Comparison of ENCODE assay signal across 9 mouse cellular contexts in the genomic region with DNA sequence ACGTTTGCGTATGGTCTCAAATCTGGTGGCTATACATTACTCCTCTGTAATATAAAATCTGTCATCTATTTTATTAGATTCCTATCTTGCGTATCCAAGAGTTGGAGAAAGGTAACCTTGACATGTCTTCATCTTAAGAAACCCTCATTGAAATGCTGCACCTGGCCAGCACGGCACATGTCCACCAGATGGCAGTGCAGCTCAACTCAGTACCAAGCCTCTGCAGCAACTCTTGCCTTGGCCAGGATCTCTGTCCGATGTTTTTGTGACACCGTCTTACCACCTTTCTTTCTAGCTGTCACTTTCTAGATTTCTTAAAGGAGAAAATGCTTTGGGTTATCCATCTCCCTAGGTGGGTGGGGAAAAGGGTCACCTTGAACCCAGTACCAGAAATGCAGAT.
DNase-seq lines count a peak whose midpoint lies in the region; ATAC-seq lines count a peak whose summit lies in the region.
"Had no signal": no experiment of that assay in that cellular context is flagged by ENCODE, and none has a peak within 500 bp of the region (broad histone marks: within the 10 kb centered on the region; RNA-seq: fewer than 3 reads in every experiment).

No protein-coding gene starts in this region.

- no peaks in the 10 kb centered on the region for H3K4me1 ChIP-seq in forebrain, embryonic 14.5 days (ENCODE audit: control insufficient read depth, insufficient read depth, low read length)
- H3K4me1 ChIP-seq in hindbrain, embryonic 11.5 days (replicated peaks; ENCODE audit: control insufficient read depth, insufficient read depth, low read length): no peaks in the 10 kb centered on the region
- H3K4me1 ChIP-seq: heart, embryonic 15.5 days had no signal

- no peaks in the 10 kb centered on the region for H3K36me3 ChIP-seq in forebrain, embryonic 14.5 days (ENCODE audit: control insufficient read depth, insufficient read depth, low read length)
- H3K36me3 ChIP-seq in hindbrain, embryonic 11.5 days (ENCODE audit: control insufficient read depth, insufficient read depth, low read length): no peaks in the 10 kb centered on the region
- H3K36me3 ChIP-seq: heart, embryonic 15.5 days had no signal

- H3K27me3 ChIP-seq in forebrain, embryonic 14.5 days (replicated peaks; ENCODE audit: control insufficient read depth, insufficient read depth, low read length): no peaks in the 10 kb centered on the region
- no peaks in the 10 kb centered on the region for H3K27me3 ChIP-seq in hindbrain, embryonic 11.5 days (ENCODE audit: control insufficient read depth, insufficient read depth, low read length)
- H3K27me3 ChIP-seq: heart, embryonic 15.5 days had no signal

- no peaks in the 10 kb centered on the region for H3K9me3 ChIP-seq in forebrain, embryonic 14.5 days (replicated peaks; ENCODE audit: control insufficient read depth, low read length)
- H3K9me3 ChIP-seq in hindbrain, embryonic 11.5 days (ENCODE audit: control insufficient read depth, low read length): no peaks in the 10 kb centered on the region
- H3K9me3 ChIP-seq: heart, embryonic 15.5 days had no signal

- H3K27ac ChIP-seq in forebrain, embryonic 14.5 days (ENCODE audit: low read depth, low read length): no peak overlapping the region
- no peak overlapping the region for H3K27ac ChIP-seq in hindbrain, embryonic 11.5 days (ENCODE audit: low read depth, low read length)
- H3K27ac ChIP-seq: heart, embryonic 15.5 days had no signal

- WGBS in forebrain, embryonic 14.5 days: 27% methylated on average over 6 of the region's 6 CpGs
- WGBS in hindbrain, embryonic 11.5 days: 30% methylated on average over 6 of the region's 6 CpGs

- H3K4me3 ChIP-seq in forebrain, embryonic 14.5 days (ENCODE audit: low read depth, low read length): no peak overlapping the region
- H3K4me3 ChIP-seq in hindbrain, embryonic 11.5 days (ENCODE audit: low read depth, low read length): no peak overlapping the region
- H3K4me3 ChIP-seq: heart, embryonic 15.5 days had no signal

- ATAC-seq in forebrain, embryonic 14.5 days: peak; percentile 79
- ATAC-seq in hindbrain, embryonic 11.5 days (ENCODE audit: low FRiP score): peak; percentile 75

- peak; percentile 67 for DNase-seq in ES-CJ7 (ENCODE audit: low read depth, low spot score)
- peak; percentile 25 for DNase-seq in c-Kit-positive CD71-positive TER-119-negative erythroid progenitor cells, embryonic 14.5 days (ENCODE audit: low read depth)
- DNase-seq in forebrain, embryonic 14.5 days (ENCODE audit: low spot score): peak; percentile 85
- peak; percentile 84 for DNase-seq in hindbrain, embryonic 11.5 days (ENCODE audit: low spot score)
- DNase-seq in layer of hippocampus, adult 9-10 months (ENCODE audit: low spot score): peak; percentile 64
- peak; percentile 81 for DNase-seq in lung, postnatal 36 days
- DNase-seq in retina, postnatal 7 days (ENCODE audit: low read depth, low spot score): peak; percentile 40
- peak; percentile 49 for DNase-seq in urinary bladder, adult 2 months (ENCODE audit: low spot score)

- no peak overlapping the region for H3K4me2 ChIP-seq in forebrain, embryonic 14.5 days (ENCODE audit: low read length)
- no peak overlapping the region for H3K4me2 ChIP-seq in hindbrain, embryonic 11.5 days (replicated peaks; ENCODE audit: low read depth, low read length)
- H3K4me2 ChIP-seq: heart, embryonic 15.5 days had no signal

- H3K9ac ChIP-seq in forebrain, embryonic 14.5 days (ENCODE audit: low read length): no peak overlapping the region
- H3K9ac ChIP-seq in hindbrain, embryonic 11.5 days (ENCODE audit: low read depth, low read length): no peak overlapping the region
- H3K9ac ChIP-seq: heart, embryonic 15.5 days had no signal

Comparison
In these comparisons a context has a peak if more than half of its experiments do, and no peak if none do; other contexts are left out.
1. DNase-seq: peak in every context shown above with its lines; median percentile 85 in forebrain, embryonic 14.5 days; 84 in hindbrain, embryonic 11.5 days; 81 in lung, postnatal 36 days; 67 in ES-CJ7; 64 in layer of hippocampus, adult 9-10 months; 49 in urinary bladder, adult 2 months; 40 in retina, postnatal 7 days; 25 in c-Kit-positive CD71-positive TER-119-negative erythroid progenitor cells, embryonic 14.5 days.